Mouse (Mus musculus) lung, postnatal 0 days (tissue): ENCODE data around the gene Farp1. TPM values are rescaled to one million over a fixed set of nuclear protein-coding genes. Genes with fewer than 3 reads are reported as not detected.
A peak's percentile ranks its signal among the peaks of the same experiment; 100 is the strongest.

Experiments
- ATAC-seq: fragments of 200-750 bp; cut with Nextera tagmentation; 2 replicates; pipeline ENCODE4 v1.8.0; 2017; ENCODE audit warnings: moderate library complexity
- DNase-seq: peaks from one replicate; pipeline ENCODE4 v3.0.0-alpha.2; 2016; ENCODE audit warnings: low spot score
- H3K27ac ChIP-seq: fragments of 300-500 bp; sonication (generic); 2 replicates; pipeline ENCODE4 v1.5.1; 2014; ENCODE audit warnings: antibody characterized with exemption, mild to moderate bottlenecking, low read length, mixed read lengths
- H3K27me3 ChIP-seq: fragments of 300-500 bp; sonication (generic); replicated peaks from 2 replicates; pipeline ENCODE4 v1.6.1; 2014; ENCODE audit warnings: low read length, mixed read lengths; ENCODE audit not compliant: insufficient read depth
- H3K36me3 ChIP-seq: fragments of 300-500 bp; sonication (generic); 2 replicates; pipeline ENCODE4 v1.6.1; 2014; ENCODE audit warnings: low read length, mixed read lengths; ENCODE audit not compliant: insufficient read depth
- H3K4me1 ChIP-seq: fragments of 300-500 bp; sonication (generic); 2 replicates; pipeline ENCODE4 v1.6.1; 2014; ENCODE audit warnings: antibody characterized with exemption, low read depth, low read length, mixed read lengths; ENCODE audit not compliant: insufficient read depth
- H3K4me2 ChIP-seq: fragments of 300-500 bp; sonication (generic); replicated peaks from 2 replicates; pipeline ENCODE4 v1.6.1; 2014; ENCODE audit warnings: low read depth, mild to moderate bottlenecking, low read length, moderate library complexity, mixed read lengths
- H3K4me3 ChIP-seq: fragments of 300-500 bp; sonication (generic); 2 replicates; pipeline ENCODE4 v1.5.1; 2014; ENCODE audit warnings: low read depth, low read length
- H3K9ac ChIP-seq: fragments of 300-500 bp; sonication (generic); replicated peaks from 2 replicates; pipeline ENCODE4 v1.6.1; 2014; ENCODE audit warnings: low read depth, mild to moderate bottlenecking
- H3K9me3 ChIP-seq: fragments of 300-500 bp; sonication (generic); 2 replicates; pipeline ENCODE4 v1.6.1; 2016; ENCODE audit warnings: low read length, mixed read lengths
- CTCF ChIP-seq: IDR thresholded peaks from 2 replicates; pipeline ENCODE4 v1.5.1; 2016; ENCODE audit warnings: antibody characterized with exemption, mild to moderate bottlenecking
- EP300 ChIP-seq: IDR thresholded peaks from 2 replicates; pipeline ENCODE4 v1.6.1; 2016; ENCODE audit warnings: antibody characterized with exemption, mild to moderate bottlenecking, control low read depth
- WGBS: fragments of 180-500 bp; shearing (Covaris S2); extraction: QIAGEN DNeasy Blood & Tissue Kit; methylation state at CpG from one replicate; pipeline ENCODE4 v1.1.7; 2014; 5-methylcytosine and 5-hydroxymethylcytosine counted together
- polyA plus RNA-seq: library from polyadenylated mRNA; unstranded; fragments of >200 nt; fragmentation: Nextera tagmentation; extraction: Ambion mirVana; gene quantifications from 2 replicates; pipeline ENCODE4 v1.2.1, GENCODE M21; 2015

Farp1 gene
- polyA plus RNA-seq, 1 experiment from 2014 or later = 17.9 TPM

DNA sequence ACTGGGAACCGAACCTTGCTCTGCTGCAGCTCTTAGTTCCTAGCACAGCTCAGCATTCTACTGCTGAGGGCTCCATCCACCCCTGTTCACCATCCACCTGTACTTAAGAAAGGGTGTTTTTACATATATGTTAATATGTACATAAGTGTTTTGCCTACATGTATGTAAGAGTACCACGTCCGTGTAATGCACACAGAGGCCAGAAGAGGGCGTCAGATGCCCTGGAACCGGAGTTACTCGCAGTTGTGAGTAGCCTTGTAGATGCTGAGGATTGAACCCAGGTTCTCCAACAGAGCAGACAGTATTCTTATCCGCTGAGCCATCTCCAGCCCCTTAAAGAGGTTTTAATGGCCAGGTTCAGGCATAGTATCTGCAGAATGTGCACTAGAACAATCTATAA lies 183.6 kb downstream of the Farp1 start:
- WGBS = 71% methylated on average over 7 of the region's 7 CpGs
- TF ChIP-seq EP300 (no peak), CTCF (peak; percentile 56)

DNA sequence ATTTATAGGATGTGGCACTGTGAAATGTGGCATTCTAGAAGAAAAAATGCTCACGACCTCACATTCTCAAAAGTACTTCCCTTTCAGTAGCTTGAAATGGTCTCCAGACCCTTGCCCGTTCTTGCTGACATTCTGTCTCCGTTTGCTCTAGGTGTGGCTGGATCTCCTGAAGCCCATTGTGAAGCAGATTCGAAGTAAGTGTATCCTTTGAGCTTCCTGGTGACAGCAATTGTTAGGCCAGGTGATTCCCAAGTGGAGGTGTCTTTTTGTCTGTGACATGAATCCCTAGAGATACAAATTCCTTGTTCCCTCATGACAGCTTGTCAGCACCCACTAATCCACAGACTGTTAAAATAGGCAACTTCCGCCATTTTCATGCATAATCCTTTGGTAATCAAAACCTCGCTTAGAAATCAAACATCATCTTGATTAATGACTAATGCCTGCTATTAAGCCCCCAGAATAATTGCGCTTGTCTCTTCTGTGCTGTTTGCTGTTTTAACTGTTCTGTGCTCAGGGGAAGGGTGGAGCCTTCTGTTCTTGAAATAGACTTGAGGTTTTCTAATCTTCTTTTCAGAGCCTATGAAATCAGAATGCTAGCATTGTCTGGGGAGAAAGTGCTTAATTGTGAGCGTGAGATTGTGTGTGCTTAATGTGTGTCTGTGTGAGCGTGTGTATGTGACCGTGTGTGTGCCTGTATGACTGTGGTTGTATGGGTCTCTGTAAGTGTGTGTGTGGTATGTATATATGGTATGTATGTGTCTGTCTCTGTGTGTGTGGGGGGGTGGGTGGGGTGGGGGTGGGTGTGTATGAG lies 184.4 kb downstream of the Farp1 start:
- H3K9ac ChIP-seq = no peak overlapping the region
- no peak for ATAC-seq
- no peak overlapping the region for H3K27ac ChIP-seq
- H3K9me3 ChIP-seq = no peaks in the 10 kb centered on the region
- WGBS = 77% methylated on average over 10 of the region's 10 CpGs
- no peak overlapping the region for H3K4me3 ChIP-seq
- DNase-seq = no peak
- no peak overlapping the region for H3K4me2 ChIP-seq
- no peak for TF ChIP-seq CTCF
- no peak for TF ChIP-seq EP300
- 0 out of 2 replicates have a peak, but pooled peaks cover under 1% of the 10 kb centered on the region for H3K36me3 ChIP-seq
- H3K4me1 ChIP-seq = peaks cover 5% of the 10 kb centered on the region; the same call in 1 of the 2 replicates
- no peaks in the 10 kb centered on the region for H3K27me3 ChIP-seq

More for the DNA sequence above, 183.6 kb downstream of the Farp1 start:
- ATAC-seq = no peak
- Histone ChIP-seq H3K4me3 (no peak overlapping the region), H3K27ac (no peak overlapping the region), H3K4me1 (peaks cover 5% of the 10 kb centered on the region; the same call in 1 of the 2 replicates), H3K9me3 (no peaks in the 10 kb centered on the region), H3K4me2 (no peak overlapping the region), H3K9ac (no peak overlapping the region), H3K27me3 (no peaks in the 10 kb centered on the region), H3K36me3 (no peaks in the 10 kb centered on the region)
- no peak for DNase-seq

DNA sequence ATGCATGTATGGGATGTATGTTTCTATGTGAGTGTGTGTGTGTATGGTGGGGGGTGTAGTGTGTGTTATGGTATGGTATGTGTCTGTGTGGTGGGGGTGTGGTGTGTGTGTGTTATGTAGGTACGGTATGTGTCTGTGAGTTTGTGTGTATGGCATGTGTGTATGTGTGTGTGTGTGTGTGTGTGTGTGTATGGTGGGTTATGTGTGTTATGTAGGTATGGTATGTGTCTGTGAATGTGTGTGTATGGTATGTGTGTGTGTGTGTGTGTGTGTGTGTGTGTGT lies 185.0 kb downstream of the Farp1 start:
- Histone ChIP-seq H3K9ac (no peak overlapping the region), H3K9me3 (no peaks in the 10 kb centered on the region), H3K4me2 (no peak overlapping the region), H3K27ac (no peak overlapping the region), H3K27me3 (no peaks in the 10 kb centered on the region), H3K4me1 (peaks cover 5% of the 10 kb centered on the region; the same call in 1 of the 2 replicates), H3K36me3 (peaks cover 6% of the 10 kb centered on the region; the same call in 1 of the 2 replicates), H3K4me3 (no peak overlapping the region)
- WGBS = 100% methylated on average over 1 of the region's 1 CpGs
- ATAC-seq (no peak), DNase-seq (no peak)
- TF ChIP-seq CTCF = no peak
- TF ChIP-seq EP300 = no peak

DNA sequence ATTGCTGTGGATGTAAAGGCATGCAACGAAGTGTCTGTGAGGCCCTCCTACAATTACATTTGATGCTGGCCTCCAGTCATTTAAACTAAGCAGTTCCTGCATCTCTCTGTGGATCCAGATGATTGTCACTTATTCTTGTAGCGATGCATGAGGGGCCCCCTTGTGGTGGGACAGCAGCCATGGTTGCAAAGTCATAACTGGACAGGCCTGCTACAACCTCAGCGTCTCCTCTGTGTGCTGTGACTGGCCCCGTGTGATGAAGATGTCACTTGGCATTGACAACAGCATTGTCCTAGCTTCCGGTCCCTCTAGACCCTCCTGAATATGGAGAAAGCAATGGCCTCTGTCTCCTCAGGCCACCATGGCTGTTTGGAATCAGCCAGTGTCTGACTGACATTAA lies 185.7 kb downstream of the Farp1 start:
- DNase-seq = peak; percentile 74
- no peaks in the 10 kb centered on the region for H3K9me3 ChIP-seq

DNA sequence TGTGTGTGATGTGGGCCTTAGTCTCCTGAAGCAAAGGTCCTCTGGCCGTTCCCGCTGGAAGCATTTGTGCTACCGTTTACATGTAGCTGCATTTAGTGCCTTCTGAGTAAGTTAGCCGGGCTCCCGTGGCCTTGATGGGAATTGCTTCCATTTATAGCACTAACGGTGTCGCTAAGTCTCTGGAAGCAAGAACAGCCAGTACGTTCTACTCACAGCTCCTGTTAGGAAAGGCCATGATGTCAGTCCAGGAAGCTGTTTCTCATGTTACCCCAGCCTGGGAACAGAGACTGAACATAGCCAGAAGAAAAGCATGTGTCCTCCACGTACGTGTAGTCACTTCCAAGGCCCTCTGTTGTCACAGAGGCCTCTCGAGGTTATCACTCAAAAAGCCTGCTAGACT lies 190.8 kb downstream of the Farp1 start:
- WGBS = 40% methylated on average over 11 of the region's 11 CpGs

More for the DNA sequence above, 185.7 kb downstream of the Farp1 start:
- Histone ChIP-seq H3K4me3 (no peak overlapping the region), H3K9ac (no peak overlapping the region), H3K27me3 (no peaks in the 10 kb centered on the region), H3K4me2 (no peak overlapping the region), H3K4me1 (no peaks in the 10 kb centered on the region; the same call in 1 of the 2 replicates), H3K36me3 (peaks cover 6% of the 10 kb centered on the region; the same call in 1 of the 2 replicates), H3K27ac (no peak overlapping the region)
- TF ChIP-seq CTCF = peak; percentile 84
- TF ChIP-seq EP300 = no peak
- peak; percentile 54 for ATAC-seq
- 84% methylated on average over 5 of the region's 5 CpGs for WGBS

DNA sequence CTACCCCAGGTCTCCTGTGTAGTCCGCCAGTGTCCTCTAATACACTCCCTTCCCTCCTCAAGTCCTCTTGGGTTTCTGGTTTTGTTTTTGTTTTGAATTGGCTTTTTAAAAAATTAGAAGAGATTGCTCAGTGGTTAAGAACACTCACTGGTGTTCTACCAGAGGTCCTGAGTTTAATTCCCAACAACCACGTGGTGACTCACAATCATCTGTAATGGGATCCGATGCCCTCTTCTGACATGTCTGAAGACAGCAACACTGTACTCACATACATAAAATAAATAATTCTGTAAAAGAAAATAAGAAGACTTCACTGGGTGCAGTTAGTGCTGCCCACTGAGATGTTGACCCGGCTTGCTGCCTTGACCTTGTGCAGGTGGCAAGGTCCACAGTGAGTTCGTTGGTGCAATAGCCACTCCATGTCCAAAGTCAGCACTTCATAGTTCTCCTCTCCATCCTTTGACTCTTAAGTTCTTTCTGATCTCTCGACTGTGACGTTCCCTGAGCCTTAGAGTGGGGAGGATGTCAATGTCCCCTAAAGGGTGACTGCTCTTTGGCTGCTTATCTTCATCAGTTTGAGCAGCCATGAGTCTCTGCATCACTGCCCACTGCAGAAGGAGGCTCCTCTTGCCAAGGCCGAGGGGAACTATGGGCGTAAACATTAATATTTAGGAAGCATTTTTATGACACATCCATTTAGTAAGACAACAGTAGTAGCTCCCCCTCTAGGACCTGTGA lies 194.2 kb downstream of the Farp1 start:
- H3K27me3 ChIP-seq = no peaks in the 10 kb centered on the region
- H3K4me1 ChIP-seq = no peaks in the 10 kb centered on the region
- no peak overlapping the region for H3K27ac ChIP-seq
- DNase-seq (no peak), ATAC-seq (no peak)
- no peak overlapping the region for H3K4me2 ChIP-seq
- TF ChIP-seq EP300 (no peak), CTCF (no peak)
- H3K9me3 ChIP-seq = no peaks in the 10 kb centered on the region
- H3K36me3 ChIP-seq = peaks cover 26% of the 10 kb centered on the region
- no peak overlapping the region for H3K4me3 ChIP-seq
- WGBS = 80% methylated on average over 9 of the region's 9 CpGs
- no peak overlapping the region for H3K9ac ChIP-seq

More for the DNA sequence above, 190.8 kb downstream of the Farp1 start:
- TF ChIP-seq EP300 (peak; percentile 94), CTCF (0 out of 2 replicates have a peak, but pooled peaks have one; percentile 1)
- Histone ChIP-seq H3K27ac (peak overlapping the region; percentile 38; the same call in 1 of the 2 replicates), H3K36me3 (peaks cover 10% of the 10 kb centered on the region), H3K4me1 (no peaks in the 10 kb centered on the region), H3K4me2 (no peak overlapping the region), H3K27me3 (no peaks in the 10 kb centered on the region), H3K4me3 (no peak overlapping the region), H3K9ac (no peak overlapping the region), H3K9me3 (no peaks in the 10 kb centered on the region)
- peak; percentile 80 for DNase-seq
- ATAC-seq = peak; percentile 84
